Mouse (Mus musculus) mouse embryonic stem cell (cell line): ENCODE measurements around the gene Col16a1.

Source experiments
- in situ Hi-C, 2 experiments: fragments of 300-500 bp; cut with MboI; formaldehyde crosslinking; loops; 1 replicate in 1 of 2; 3 replicates in 1 of 2; pipeline ENCODE4 v1.14.3; 2019 to 2020; ENCODE audit warnings: low sequenced_read_pairs in 2 of 2, low pct_unique_long_range_greater_than_20kb in 1 of 2, mixed read lengths in 1 of 2; ENCODE audit not compliant: unreplicated experiment in 1 of 2

The Col16a1 gene

DNA sequence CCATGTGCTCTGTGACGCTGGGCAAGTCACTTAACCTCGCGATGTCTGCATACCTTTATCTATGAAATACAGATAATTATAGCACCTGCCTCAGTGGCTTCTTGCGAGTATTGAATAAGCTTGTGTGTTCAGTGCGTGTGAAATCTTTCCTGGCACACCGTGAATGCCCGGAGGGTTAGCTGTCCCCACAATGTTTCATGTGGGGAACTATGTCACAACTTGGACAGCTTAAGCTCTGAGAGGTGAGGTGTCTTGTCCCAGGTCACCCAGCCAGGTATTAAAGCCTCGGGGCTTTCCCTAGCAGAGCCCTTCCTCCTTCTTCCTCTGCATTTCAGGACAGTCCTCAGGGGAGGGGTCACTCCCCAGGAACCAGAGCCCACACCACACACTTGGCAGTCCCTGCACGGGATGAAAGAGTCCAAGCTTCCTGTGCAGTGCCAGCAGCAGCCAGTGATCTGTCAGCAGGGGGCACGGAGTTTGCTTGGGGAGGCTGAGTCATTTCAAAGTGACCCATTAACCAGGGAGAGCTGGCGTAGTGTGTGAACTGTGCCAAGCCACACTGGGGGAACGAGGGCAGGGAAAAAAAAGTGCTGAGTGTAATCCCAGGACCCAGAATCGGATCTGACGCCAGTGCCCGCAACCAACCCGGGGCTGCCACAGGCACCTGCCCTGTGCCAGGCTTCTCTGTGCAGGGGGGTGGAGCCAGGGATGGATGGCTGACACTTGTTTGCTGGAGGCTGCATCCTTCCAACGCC is 27.3 kb downstream of the Col16a1 start:
- in situ Hi-C loops: loop anchor here in 1 of 2 experiments (10.0 kb wide), 1 partner anchor 120 kb away; no protein-coding TSS in a partner anchor

DNA sequence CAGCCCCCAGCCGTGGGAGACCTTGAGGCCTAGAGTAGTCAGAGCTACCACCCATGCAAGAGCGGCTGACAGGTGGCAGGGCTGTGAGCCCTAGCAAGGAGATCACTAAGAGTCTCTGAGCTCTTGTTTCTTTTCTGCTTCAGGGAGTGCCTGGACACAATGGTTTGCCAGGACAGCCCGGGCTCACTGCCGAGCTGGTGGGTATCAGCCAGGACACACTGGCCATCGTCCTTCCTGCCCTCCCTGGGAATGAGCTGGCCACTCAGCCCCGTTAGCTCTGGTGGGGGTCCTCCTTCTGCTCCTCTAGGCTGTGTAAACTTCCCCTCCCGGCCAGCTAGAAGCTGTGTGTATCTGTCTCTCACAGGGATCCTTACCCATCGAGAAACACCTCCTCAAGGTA is 29.2 kb downstream of the Col16a1 start:
- in situ Hi-C loops: loop anchor here in 1 of 2 experiments (10.0 kb wide), 1 partner anchor 122 kb away; no protein-coding TSS in a partner anchor

DNA sequence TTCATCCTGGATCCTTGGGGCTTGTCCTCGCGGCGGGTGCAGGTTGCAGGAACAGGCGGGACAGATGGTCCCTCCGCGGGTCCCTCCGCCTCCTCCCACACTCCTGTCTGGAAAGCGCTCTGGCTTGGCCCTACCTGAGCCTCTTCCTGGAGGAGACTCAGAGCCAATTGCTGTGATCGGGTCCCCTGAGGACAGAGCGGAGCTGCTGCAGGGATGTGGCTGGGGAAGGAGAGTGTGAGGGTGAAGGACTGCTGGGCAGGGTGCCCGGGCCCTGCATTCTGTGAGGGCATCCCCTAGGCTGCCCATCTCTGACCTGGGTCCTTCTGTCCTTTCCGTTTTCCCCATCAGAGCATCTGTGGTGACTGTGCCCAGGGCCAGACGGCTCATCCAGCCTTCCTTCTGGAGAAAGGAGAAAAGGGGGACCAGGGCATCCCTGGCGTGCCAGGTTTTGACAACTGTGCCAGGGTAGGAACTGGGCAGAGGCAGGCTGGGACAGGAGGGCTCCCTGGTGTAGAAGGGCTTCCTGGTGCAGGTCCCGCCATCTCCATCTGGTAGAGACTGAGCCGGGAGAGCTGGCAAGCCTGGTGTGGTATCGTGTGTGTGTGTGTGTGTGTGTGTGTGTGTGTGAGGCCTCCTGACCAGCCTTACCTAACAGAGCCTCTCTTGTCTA is 31.3 kb downstream of the Col16a1 start:
- in situ Hi-C loops: loop anchor here in 1 of 2 experiments (10.0 kb wide), 1 partner anchor 124 kb away; no protein-coding TSS in a partner anchor

DNA sequence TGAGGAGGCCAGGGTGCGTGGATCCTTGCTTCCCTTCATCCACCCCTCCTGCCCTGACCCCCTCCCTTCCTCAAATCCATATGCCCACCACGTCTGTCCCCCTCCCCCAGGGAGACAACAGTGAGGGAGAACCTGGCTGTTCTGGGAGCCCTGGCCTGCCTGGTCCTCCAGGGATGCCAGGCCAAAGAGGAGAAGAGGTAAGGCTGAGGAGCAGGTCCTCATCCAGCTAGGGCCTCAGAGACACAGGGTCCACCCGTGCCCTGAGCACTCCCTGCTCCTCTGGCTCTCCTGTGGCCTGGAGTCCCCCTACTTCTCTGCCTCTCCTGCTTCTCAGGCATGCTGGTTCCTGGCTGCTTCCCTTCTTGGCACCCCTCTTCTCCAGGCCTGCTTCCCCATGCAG is 31.9 kb downstream of the Col16a1 start:
- in situ Hi-C loops: loop anchor here in 1 of 2 experiments (10.0 kb wide), 1 partner anchor 125 kb away; no protein-coding TSS in a partner anchor

DNA sequence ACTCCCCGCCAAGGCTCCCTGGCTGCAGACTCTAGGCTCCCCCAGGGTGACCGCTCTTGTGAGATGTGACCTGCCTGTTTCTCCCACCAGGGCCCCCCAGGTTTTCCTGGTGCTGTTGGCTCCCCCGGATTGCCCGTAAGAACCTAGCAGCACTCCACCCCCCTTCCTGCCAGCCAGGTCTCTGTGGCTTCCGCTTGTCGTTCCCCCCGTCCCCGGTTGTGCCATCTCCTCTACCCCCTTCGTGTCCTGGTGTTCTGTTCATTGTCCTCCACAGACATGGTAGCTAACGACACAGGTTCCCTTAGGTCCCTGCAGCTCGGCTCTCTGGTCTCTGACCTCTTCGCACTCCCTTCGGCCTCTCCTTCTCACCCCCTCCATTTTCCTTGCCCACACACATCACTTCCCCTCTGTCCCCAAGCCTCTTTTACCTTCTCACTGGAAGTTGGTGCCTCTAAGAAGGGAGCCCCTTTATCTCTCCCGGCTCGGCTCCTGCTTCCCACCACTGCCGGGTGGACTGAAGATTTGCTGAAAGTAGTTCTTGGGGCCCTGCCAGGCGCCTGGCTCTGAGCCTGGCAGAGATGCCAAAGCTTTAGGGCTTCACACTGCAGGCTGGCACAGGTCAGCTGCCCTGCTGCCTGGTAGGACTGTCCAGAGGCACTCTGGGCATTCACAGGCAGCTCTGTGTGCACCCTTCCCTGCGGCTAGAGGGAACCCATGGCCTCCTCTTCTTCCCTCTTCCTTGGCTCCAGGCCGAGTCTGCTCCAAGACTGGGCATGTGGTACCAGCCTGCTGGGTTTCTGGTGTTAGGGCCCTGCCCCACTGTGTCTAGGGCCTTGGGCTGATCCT is 33.9 kb downstream of the Col16a1 start:
- in situ Hi-C loops: no loop called here

DNA sequence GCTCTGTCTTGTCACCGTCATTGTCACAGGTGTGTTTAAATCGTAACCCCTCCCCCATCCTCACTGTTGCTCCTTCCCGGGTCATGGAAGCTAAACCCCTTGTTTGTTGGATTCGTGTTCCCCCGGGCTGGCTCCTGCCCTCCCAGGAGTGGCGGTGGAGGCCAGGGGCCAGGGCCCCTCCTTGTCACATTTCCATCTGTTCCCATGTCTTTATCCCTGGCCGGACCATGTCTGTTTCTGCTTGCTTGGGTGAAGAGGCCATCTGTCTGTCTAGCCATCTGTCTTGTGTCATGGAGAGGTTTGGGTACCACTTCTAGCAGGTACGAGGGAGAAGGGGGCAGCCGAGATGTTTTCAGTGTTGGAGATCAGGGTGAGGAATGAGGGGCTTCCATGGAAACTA is 34.6 kb downstream of the Col16a1 start:
- in situ Hi-C loops: no loop called here

DNA sequence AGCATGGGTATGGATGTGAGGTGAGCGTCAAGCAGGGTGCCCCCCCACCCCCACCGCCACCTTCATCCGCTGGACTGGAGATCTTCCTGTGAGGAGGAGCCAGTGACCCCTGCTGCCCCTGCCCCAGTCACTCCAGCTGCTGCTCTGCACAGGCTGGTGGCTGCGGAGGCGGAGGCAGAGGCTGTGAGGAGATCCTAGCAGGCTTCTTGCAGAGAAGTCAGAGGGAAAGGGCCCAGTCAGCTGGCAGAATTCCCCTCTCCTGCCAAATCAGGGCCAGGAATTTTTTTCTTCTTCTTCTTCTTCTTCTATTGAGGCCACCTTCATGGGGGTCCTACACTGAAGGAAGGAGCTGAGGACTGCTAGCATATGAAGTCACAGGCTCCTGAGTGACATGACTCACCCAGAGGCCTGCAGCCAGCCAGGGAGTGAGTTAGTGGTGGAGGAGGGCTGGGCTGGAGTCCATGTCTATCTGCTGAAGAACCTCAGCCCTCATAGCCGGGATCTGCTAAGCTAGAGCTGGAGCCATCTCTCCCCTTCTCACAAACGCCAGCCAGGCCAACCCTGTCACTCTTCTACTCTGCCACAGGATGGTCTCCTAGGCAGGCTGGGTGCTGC is 36.8 kb downstream of the Col16a1 start:
- in situ Hi-C loops: no loop called here

DNA sequence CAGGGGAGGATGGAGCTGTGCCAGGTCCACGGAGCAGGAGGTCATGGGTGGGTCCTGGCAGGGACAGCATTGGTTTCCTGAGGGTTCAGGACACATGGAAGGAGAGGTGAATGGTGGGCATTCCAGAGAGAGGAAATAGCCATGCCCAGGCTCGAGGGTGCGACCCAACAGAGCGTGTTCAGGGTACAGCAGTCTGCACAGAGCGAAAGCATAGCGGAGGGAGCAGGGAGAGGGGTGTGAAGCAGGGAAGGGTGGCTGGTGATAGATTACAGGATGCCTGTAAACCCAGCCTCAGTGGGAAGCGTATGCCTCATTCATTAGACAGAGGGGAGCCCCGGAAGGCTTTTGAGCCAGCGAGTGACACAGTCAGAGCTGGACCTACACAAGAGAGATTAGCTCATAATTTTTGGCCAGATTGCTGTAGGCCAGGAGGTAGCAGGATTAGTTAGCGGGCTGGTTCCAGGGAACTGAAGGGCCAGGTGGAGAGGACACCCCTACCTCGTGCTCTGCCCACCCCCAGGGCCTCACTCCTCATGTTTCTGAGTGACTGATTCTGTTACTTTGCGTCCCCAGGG is 37.7 kb downstream of the Col16a1 start:
- in situ Hi-C loops: no loop called here

DNA sequence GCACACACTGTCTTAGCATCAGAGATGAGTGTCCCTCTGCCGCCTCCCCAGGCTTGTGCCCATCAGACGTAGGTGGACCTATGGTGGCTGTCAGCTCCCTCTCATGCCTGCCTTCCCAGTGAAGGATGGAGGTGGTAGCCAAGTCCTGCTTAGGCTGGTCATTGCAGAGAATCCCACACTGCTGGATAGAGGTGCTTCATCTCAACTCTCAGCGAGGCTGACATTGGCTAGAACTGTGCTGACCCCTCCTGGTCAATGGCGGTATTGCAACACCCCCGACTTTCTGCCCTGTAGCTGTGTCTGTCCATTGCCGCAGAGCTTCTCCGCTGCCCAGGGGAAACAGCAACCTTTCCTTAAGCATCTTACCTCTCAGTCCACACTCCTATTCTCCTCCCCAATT is 39.7 kb downstream of the Col16a1 start:
- in situ Hi-C loops: no loop called here

DNA sequence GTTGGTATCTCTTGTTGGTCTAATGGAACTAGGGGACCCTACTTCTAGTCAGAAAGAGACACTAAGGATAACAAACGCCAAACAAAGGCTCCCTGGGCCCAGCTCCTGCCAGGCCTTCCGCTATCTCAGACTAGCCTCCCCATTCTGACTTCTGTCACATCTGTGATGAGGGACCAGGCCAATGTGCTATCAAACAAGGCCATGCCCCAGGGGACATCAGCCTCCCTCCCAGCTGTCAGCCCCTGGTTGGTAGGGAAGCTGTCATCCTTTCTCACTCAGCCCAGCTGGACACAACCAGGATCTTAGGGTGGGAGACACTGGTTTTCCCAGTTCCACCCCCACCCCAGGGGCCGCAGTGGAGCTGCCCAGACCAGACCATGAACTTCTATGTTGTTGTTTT is 47.5 kb downstream of the Col16a1 start:
- in situ Hi-C loops: no loop called here

DNA sequence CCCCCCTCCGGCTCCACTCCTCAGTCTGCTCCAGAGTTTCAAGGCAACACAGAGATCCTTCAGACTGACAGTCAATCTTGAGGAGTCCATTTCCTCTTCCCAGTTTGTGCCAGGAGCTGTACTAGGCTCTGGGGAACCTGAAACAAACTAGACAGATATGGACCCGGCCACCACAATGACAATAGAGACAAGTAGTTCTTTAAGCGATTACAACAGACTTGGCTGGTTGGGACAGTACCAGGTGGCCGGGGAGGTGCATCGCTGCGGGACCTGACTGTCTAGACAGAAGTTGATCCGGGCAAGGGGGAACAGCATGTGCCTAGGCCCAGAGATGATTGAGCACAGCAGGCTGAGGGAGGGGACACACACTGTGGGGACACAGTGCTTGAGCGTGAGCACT is 53.5 kb downstream of the Col16a1 start:
- in situ Hi-C loops: no loop called here

DNA sequence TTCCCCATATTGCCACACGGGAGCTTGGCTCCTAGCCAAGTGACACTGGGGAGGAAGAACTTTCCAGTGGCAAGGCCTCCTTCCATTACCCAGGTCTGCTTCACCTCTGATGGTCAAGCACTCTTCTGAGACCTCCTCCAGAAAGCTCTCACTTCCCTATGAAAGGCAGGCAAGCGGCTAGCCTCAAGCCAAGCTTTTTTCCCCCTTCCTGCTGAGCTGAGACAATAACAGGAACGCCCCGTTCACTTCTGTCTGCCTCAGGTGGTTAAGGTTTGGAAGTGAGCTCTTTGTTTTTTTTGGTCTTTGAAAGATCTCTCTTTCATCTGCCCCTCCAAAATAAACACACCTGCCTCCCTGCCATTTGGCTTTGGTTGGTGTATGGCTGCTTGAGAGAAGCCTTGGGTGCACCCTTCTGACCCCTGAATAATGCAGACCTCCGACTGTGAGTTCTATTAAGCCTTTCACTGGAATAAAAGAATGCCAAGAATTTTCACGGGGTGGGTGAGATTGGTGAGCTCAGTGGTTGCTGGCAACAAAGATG is 54.5 kb downstream of the Col16a1 start, which contains the start of gene Pef1:
TSS of gene Pef1 (plus strand) at position 448 of the 541 bp plus-strand sequence.
- in situ Hi-C loops: no loop called here

DNA sequence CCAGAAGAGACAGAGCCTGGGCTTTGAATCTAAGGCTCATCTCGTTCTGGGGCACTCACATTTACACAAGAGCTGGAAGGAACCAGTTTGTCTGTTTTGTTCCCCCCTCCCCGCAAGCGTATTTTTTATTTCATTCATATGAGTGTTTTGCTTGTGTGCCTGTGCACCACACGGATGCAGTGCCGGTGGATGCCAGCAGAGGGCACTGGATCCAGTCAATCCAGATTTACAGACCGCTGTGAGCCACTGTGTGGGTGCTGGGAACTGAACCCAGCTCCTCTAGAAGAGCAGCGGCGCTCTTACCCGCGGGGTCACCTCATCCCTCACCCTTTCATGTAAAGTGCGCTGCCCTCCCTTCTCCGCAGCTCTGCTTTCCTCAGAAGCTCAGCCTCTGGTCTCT is 56.0 kb downstream of the Col16a1 start:
- in situ Hi-C loops: no loop called here

DNA sequence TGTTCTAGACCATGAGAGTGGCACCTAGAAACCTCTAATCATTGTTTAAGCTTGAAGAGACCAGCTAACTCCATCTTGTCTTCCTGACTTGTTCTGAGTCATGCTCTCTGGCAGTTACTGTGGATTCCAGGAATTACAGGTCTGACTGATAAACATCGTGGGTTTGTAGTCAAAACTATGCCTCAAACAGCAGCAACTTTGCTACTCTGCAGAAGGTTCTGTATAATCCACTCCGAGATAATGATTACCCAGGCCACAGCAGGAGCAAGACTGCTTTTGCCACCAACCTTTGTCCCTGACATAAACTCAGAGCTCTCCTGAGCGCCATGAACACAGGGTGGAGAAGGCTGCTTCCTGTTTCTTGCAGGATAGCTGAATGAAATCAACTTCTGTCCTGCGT is 56.9 kb downstream of the Col16a1 start:
- in situ Hi-C loops: no loop called here

DNA sequence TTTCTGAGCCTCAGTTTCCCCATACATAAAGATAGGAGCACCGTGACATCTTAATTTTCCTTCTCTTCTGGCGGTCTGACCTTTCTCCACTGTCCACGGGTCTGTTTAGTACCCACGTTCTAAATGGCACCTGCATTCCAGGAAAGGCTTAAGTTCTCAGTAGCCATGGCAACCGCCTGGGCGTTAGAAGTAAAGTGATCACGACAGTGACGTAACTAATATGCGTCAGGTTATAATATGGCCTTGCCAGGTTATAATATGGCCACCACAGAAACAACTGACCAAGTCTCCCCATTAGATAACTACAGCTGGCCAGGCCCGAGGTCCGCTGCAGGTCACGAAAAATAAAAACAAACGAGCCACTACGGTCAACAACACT is 59.4 kb downstream of the Col16a1 start:
- in situ Hi-C loops: no loop called here

DNA sequence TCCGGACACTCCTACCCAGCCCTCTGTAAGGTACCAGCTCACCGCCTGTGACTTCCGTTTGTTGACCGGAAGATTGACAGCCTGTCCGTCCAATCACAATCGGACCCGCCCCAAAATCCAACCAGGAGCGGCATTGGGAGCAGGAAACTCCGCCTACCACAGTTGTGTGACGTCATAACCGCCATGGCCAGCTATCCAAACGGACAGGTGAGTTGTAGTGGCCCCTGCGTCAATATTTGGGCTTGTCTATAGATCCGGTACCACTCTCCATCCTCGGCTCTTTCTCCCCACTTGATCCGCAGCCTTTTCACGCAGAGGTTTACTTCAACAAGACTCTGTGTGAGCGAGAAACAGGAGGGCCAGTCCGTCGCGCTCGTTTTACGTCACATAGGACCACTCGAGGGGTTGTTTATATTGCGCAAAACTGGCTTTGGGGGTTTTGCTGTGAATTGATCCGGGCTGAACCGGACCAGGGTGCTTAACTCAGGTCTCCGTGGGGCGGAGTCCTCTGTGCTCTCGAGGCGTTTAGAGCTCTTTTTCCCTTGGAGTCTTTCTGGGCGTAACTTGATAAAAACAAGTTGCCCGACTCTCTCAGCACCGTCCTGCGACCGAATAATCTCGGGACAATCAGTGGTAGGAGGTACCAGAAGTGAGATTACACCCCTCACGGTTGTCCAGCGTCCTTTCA is 59.9 kb downstream of the Col16a1 start:
- in situ Hi-C loops: no loop called here

DNA sequence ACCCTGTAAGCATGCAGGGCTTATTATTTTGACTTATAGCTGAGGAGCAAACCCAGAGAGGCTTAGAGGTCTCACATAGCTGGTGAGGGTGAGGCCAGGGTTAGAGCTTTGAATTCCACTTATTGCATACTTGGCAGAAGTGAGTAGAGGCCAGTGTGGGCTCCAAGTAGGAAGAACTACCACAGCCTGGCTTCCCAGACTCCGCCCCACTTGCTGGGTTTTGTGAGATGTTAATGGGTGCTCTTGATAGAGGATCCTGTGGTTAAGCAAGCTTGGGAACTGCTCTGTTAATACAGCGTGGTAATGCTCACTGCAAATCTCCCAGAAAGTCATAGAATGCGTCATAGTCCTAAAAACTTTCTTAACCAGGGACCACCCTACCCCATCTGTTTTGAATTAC is 61.3 kb downstream of the Col16a1 start:
- in situ Hi-C loops: no loop called here

DNA sequence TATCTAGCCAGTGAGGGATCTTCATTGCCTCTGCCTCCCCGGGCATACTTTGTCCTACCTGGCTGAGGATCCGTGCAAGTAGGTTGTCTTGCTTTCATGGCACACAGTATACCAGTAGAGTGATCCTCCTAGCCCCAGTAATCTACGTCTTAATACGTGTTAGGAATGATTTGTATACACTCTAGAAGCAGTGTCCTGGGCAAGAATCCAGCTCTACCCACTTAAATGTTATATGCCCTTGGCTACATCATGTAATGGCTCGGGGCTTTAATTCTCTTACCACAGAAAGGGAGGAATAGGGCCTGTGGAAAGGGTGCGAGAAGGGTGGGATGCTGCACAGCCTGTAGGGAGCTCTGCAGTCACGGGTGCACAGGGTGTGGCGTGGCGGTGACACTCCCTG is 62.0 kb downstream of the Col16a1 start:
- in situ Hi-C loops: no loop called here
